Mouse (Mus musculus): Measurements from ENCODE around the gene Llgl2. TPM values are rescaled to one million over a fixed set of nuclear protein-coding genes. Genes with fewer than 3 reads are reported as not detected.

Llgl2 gene
- polyA plus RNA-seq, 1 experiment: 4.0 TPM

Other genes starting within 250 kb of the Llgl2 start
- gene Mrps7, start 220.1 kb upstream of the Llgl2 start, polyA plus RNA-seq (2012; ENCODE audit: insufficient read depth, insufficient read length, missing spikeins): 106 and 138 TPM in 2 replicates
- 4.2 and 6.5 TPM in 2 replicates for gene Gga3, start 220.0 kb upstream of the Llgl2 start, polyA plus RNA-seq (2012; ENCODE audit: insufficient read depth, insufficient read length, missing spikeins)
- gene Mif4gd, start 211.1 kb upstream of the Llgl2 start, polyA plus RNA-seq (2012; ENCODE audit: insufficient read depth, insufficient read length, missing spikeins): 120 and 127 TPM in 2 replicates
- 392 and 520 TPM in 2 replicates for gene Slc25a19, start 195.8 kb upstream of the Llgl2 start, polyA plus RNA-seq (2012; ENCODE audit: insufficient read depth, insufficient read length, missing spikeins)
- 29.1 and 32.4 TPM in 2 replicates for gene Grb2, start 115.5 kb upstream of the Llgl2 start, polyA plus RNA-seq (2012; ENCODE audit: insufficient read depth, insufficient read length, missing spikeins)
- gene Tmem94, start 58.6 kb upstream of the Llgl2 start, polyA plus RNA-seq (2012; ENCODE audit: insufficient read depth, insufficient read length, missing spikeins): 18.0 and 23.0 TPM in 2 replicates
- gene Caskin2, start 10.4 kb upstream of the Llgl2 start, polyA plus RNA-seq (2012; ENCODE audit: insufficient read depth, insufficient read length, missing spikeins): 8.8 and 10.4 TPM in 2 replicates
- gene Tsen54, start 9.3 kb upstream of the Llgl2 start, polyA plus RNA-seq (2012; ENCODE audit: insufficient read depth, insufficient read length, missing spikeins): 6.1 and 6.8 TPM in 2 replicates
- gene Myo15b, start 34.4 kb downstream of the Llgl2 start, polyA plus RNA-seq (2012; ENCODE audit: insufficient read depth, insufficient read length, missing spikeins): not detected in 2 replicates
- not detected in 2 replicates for gene Smim5, start 75.9 kb downstream of the Llgl2 start, polyA plus RNA-seq (2012; ENCODE audit: insufficient read depth, insufficient read length, missing spikeins)
- gene Smim6, start 88.0 kb downstream of the Llgl2 start, polyA plus RNA-seq (2012; ENCODE audit: insufficient read depth, insufficient read length, missing spikeins): not detected in 2 replicates
- gene Sap30bp, start 109.2 kb downstream of the Llgl2 start, polyA plus RNA-seq (2012; ENCODE audit: insufficient read depth, insufficient read length, missing spikeins): 10.0 and 12.0 TPM in 2 replicates
- gene Recql5, start 109.4 kb downstream of the Llgl2 start, polyA plus RNA-seq (2012; ENCODE audit: insufficient read depth, insufficient read length, missing spikeins): 4.2 and 5.3 TPM in 2 replicates
- gene Itgb4, start 150.7 kb downstream of the Llgl2 start, polyA plus RNA-seq (2012; ENCODE audit: insufficient read depth, insufficient read length, missing spikeins): 1.5 and 2.2 TPM in 2 replicates
- 9.6 and 12.4 TPM in 2 replicates for gene Galk1, start 188.7 kb downstream of the Llgl2 start, polyA plus RNA-seq (2012; ENCODE audit: insufficient read depth, insufficient read length, missing spikeins)
- gene H3f3b, start 203.9 kb downstream of the Llgl2 start, polyA plus RNA-seq (2012; ENCODE audit: insufficient read depth, insufficient read length, missing spikeins): 85.7 and 112 TPM in 2 replicates
- gene Unk, start 206.3 kb downstream of the Llgl2 start, polyA plus RNA-seq (2012; ENCODE audit: insufficient read depth, insufficient read length, missing spikeins): 2.9 and 4.0 TPM in 2 replicates